Mouse (Mus musculus) liver, embryonic 16.5 days (tissue): ENCODE results near the gene Ankrd52. TPM values are rescaled to one million over a fixed set of nuclear protein-coding genes. Genes with fewer than 3 reads are reported as not detected.
A peak's percentile ranks its signal among the peaks of the same experiment; 100 is the strongest.

Experiments
- ATAC-seq: fragments of 200-750 bp; cut with Nextera tagmentation; 2 replicates; pipeline ENCODE4 v1.8.0; 2017; ENCODE audit warnings: low read depth, mild to moderate bottlenecking, moderate number of reproducible peaks, moderate library complexity
- H3K27ac ChIP-seq: fragments of 300-500 bp; sonication (generic); 2 replicates; pipeline ENCODE4 v1.5.1; 2014; ENCODE audit warnings: mild to moderate bottlenecking, low read length
- H3K27me3 ChIP-seq: fragments of 300-500 bp; sonication (generic); 2 replicates; pipeline ENCODE4 v1.6.1; 2014; ENCODE audit warnings: low read depth, low read length, mixed read lengths; ENCODE audit not compliant: control insufficient read depth, insufficient read depth
- H3K36me3 ChIP-seq: fragments of 300-500 bp; sonication (generic); 2 replicates; pipeline ENCODE4 v1.6.1; 2014; ENCODE audit warnings: mild to moderate bottlenecking; ENCODE audit not compliant: control insufficient read depth, insufficient read depth
- H3K4me1 ChIP-seq: fragments of 300-500 bp; sonication (generic); 2 replicates; pipeline ENCODE4 v1.6.1; 2014; ENCODE audit warnings: low read depth, low read length, mixed read lengths; ENCODE audit not compliant: control insufficient read depth
- H3K4me2 ChIP-seq: fragments of 300-500 bp; sonication (generic); 2 replicates; pipeline ENCODE4 v1.6.1; 2014; ENCODE audit warnings: low read depth, low read length, mixed read lengths
- H3K4me3 ChIP-seq: fragments of 300-500 bp; sonication (generic); 2 replicates; pipeline ENCODE4 v1.5.1; 2014; ENCODE audit warnings: low read depth, mild to moderate bottlenecking, low read length
- H3K9ac ChIP-seq: fragments of 300-500 bp; sonication (generic); 2 replicates; pipeline ENCODE4 v1.6.1; 2014; ENCODE audit warnings: low read depth, low read length
- H3K9me3 ChIP-seq: fragments of 300-500 bp; sonication (generic); replicated peaks from 2 replicates; pipeline ENCODE4 v1.6.1; 2016; ENCODE audit warnings: low read length; ENCODE audit not compliant: control insufficient read depth
- WGBS: fragments of 180-500 bp; shearing (Covaris S2); extraction: QIAGEN DNeasy Blood & Tissue Kit; methylation state at CpG from one replicate; pipeline ENCODE4 v1.1.7; 2014; ENCODE audit not compliant: insufficient replicate concordance; 5-methylcytosine and 5-hydroxymethylcytosine counted together
- polyA plus RNA-seq: library from polyadenylated mRNA; unstranded; fragments of >200 nt; fragmentation: Nextera tagmentation; extraction: Ambion mirVana; gene quantifications from 2 replicates; pipeline ENCODE4 v1.2.1, GENCODE M21; 2015

Gene Ankrd52
- polyA plus RNA-seq, 1 experiment from 2014 or later = 4.0 TPM

DNA sequence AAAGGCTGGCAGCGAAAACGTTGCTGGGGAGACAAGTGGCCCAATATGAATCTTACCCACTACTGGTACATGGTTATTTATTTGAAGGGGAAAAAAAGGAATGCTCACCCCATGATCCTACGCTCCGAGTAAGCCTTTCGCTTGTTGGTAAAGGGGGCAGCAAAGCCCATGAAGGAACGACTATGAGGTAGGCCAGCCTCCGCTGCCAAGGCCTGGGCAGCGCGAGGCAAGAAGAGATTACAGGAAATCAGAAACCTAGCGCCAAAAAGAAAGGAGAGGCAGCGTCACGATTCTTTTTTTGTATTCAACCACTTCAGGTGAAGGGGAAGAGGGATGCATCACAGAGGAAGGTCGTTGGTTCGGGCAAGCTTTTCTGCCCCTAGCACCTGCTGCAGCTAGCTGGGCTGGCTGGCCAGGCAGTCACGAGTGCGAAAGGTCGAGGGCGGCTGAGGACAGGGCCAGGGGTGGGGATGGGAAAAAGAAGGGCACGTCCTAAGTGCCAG, 9.0 kb upstream of the Ankrd52 start:
- 22% methylated on average over 19 of the region's 19 CpGs for WGBS
- Histone ChIP-seq H3K9me3 (no peaks in the 10 kb centered on the region), H3K4me1 (peaks cover 18% of the 10 kb centered on the region), H3K27ac (peak overlapping the region; percentile 90), H3K9ac (peak overlapping the region; percentile 82), H3K36me3 (peaks cover 8% of the 10 kb centered on the region), H3K4me2 (peak overlapping the region; percentile 97), H3K4me3 (peak overlapping the region; percentile 87), H3K27me3 (no peaks in the 10 kb centered on the region)
- ATAC-seq = no peak

DNA sequence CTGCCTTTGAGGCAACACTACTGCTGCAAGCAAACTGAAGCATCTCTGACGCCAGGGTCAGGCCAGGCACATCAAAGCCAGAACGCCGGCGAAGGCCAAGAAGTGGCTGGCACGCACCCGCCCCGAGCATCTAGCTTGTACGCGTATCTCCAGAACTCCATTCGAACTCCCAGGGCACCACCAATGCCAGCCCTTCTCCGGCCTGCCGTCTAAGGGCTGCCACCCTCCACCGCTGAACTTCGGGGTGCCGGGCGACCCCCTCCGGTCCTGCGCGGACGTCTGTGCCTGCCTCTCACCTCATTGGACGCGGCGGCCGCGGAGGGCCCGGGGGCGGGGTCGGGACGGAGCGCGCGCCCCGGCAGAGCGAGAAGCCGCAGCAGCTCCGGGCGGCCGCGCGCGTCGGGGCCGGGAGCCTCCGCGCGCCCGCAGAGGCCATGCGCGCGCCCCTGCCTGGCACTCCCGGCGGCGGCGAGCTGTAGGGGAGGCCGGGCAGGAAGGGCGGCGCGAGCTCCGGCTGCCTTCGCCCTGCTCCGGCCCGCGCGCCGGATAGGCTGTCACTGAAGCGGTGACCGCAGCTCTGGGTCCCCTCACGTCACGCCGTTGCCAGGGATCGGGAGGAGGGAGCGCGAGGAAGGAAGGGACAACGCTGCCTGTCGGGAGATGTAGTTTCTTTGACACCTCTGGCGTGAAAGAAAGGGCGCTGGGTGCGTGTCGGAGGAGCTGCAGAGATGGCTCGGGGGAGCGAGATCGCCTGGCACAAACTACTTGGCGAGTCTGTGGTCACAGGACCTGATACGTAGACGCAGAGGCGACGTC, 8.3 kb upstream of the Ankrd52 start, which contains the start of gene Coq10a:
Coq10a (minus strand) TSS at position 596 of the 816 bp plus-strand sequence.
- H3K9ac ChIP-seq = peak within 1 kb of the TSS; percentile 82
- H3K9me3 ChIP-seq = no peaks in the 10 kb centered on the region
- peak; percentile 87 for ATAC-seq
- under 1% methylated on average over 67 of the region's 87 CpGs for WGBS
- H3K36me3 ChIP-seq = peaks cover under 1% of the 10 kb centered on the region
- peak within 1 kb of the TSS; percentile 87 for H3K4me3 ChIP-seq
- H3K4me1 ChIP-seq = peaks cover 23% of the 10 kb centered on the region
- H3K27me3 ChIP-seq = no peaks in the 10 kb centered on the region
- H3K4me2 ChIP-seq = peak within 1 kb of the TSS; percentile 97
- H3K27ac ChIP-seq = peak within 1 kb of the TSS; percentile 90

DNA sequence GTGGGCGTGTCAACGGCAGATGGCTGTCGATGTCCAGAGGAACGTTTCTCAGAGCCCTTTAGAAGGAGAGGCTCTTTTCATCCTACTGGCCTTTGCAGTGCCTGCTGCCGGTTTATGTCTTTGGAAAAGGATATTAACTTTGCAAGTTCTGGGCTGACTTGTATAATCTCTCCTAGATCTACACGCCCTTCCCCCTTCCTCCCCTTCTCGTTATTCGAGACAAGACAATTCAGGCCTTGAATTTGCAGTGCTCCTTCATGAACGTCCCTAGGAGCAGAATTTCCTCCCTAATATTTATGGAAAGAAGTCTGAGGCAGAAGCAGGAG, 7.7 kb upstream of the Ankrd52 start:
- no peak for ATAC-seq
- WGBS = 2% methylated on average over 9 of the region's 9 CpGs
- H3K4me1 ChIP-seq = peaks cover 23% of the 10 kb centered on the region
- H3K9me3 ChIP-seq = no peaks in the 10 kb centered on the region
- H3K27ac ChIP-seq = peak overlapping the region; percentile 90
- H3K27me3 ChIP-seq = no peaks in the 10 kb centered on the region
- H3K4me3 ChIP-seq = peak overlapping the region; percentile 87
- H3K4me2 ChIP-seq = peak overlapping the region; percentile 97
- peak overlapping the region; percentile 82 for H3K9ac ChIP-seq
- no peaks in the 10 kb centered on the region for H3K36me3 ChIP-seq

DNA sequence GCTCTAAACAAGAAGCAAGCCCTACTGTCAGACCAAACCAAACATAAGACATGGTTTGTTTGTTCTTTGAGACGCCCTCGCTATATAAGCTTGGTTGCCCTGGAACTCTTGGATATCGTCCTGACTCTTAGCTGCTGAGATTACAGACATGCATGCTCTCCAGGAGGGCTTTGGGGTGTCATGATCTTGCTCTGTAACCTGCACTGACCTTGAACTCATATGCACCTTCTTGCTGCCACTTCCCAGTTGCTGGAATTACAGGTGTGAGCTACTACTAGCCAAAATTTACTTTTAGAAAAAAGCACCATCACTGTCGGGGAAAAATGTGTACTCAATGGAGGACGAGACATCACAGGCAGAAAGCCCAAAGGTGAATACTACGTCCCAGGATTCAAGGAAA, 7.3 kb upstream of the Ankrd52 start:
- ATAC-seq = no peak
- Histone ChIP-seq H3K9me3 (no peaks in the 10 kb centered on the region), H3K4me1 (peaks cover 23% of the 10 kb centered on the region), H3K36me3 (no peaks in the 10 kb centered on the region), H3K9ac (no peak overlapping the region; the same call in 1 of the 2 replicates), H3K4me2 (peak overlapping the region; percentile 97), H3K27me3 (no peaks in the 10 kb centered on the region), H3K4me3 (peak overlapping the region; percentile 87), H3K27ac (peak overlapping the region; percentile 90)
- WGBS = 66% methylated on average over 6 of the region's 6 CpGs

DNA sequence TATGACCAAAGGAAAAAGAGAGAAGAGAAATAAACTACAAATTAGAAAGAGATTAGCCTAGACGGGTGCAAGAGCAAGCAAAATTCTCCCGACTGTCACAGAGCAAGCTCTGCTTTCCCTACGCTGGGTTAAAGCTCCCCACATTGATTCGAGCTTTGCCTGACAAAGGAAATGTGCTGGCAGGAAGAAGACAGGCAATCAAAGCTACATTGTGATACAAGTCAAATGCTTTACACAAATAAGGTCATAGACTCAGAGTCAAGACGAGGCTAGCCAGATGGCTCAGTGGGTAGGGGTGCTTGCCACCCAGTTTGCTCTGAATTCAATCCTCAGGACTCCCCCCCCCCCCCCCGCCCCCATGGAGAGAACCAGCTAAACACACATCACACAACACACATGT, 6.9 kb upstream of the Ankrd52 start:
- WGBS = 66% methylated on average over 5 of the region's 6 CpGs
- H3K4me3 ChIP-seq = no peak overlapping the region
- no peak for ATAC-seq
- no peak overlapping the region for H3K9ac ChIP-seq
- H3K4me2 ChIP-seq = no peak overlapping the region
- H3K36me3 ChIP-seq = no peaks in the 10 kb centered on the region
- no peaks in the 10 kb centered on the region for H3K9me3 ChIP-seq
- H3K27ac ChIP-seq = no peak overlapping the region
- no peaks in the 10 kb centered on the region for H3K27me3 ChIP-seq
- peaks cover 23% of the 10 kb centered on the region for H3K4me1 ChIP-seq

DNA sequence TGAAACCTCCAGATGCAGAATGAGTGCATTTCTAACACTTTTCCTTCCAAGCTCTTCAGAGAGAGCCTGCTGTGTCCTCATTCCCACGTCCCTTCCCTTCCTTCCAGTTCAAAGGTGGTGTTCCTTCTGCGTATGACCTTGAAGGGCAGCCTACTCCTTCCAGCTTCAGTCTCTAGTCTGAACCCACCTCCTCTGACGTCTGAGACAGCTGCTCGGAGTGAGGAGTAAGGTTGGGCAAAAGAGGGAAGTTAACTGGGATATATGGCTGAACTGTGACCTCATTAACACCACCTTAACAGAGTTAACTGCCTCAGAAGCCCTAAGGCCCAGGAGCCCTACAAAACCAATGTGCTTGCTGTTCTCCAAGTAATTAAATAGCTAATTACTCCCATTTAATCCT, 6.3 kb upstream of the Ankrd52 start:
- no peaks in the 10 kb centered on the region for H3K36me3 ChIP-seq

DNA sequence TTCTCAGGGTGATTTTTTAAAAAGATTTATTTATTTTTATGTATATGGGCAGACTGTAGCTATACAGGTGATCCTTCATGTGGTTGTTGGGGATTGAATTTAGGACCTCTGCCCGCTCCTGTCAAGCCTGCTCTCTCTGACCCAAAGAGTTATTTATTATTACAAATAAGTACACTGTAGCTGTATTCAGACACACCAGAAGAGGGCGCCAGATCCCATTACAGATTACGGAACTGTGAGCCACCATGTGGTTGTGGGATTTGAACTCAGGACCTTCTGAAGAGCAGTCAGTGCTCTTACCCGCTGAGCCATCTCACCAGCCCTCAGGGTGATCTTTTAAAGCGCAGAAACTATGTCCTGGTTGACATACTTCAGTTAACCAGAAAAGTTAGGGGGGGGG, 4.8 kb upstream of the Ankrd52 start:
- Histone ChIP-seq H3K27ac (no peak overlapping the region), H3K27me3 (no peaks in the 10 kb centered on the region), H3K9me3 (no peaks in the 10 kb centered on the region), H3K4me1 (peaks cover 32% of the 10 kb centered on the region), H3K9ac (no peak overlapping the region), H3K4me3 (no peak overlapping the region), H3K4me2 (no peak overlapping the region), H3K36me3 (no peaks in the 10 kb centered on the region)
- 76% methylated on average over 5 of the region's 5 CpGs for WGBS
- no peak for ATAC-seq

More for the DNA sequence above, 6.3 kb upstream of the Ankrd52 start:
- Histone ChIP-seq H3K27ac (no peak overlapping the region), H3K9me3 (no peaks in the 10 kb centered on the region), H3K4me1 (peaks cover 23% of the 10 kb centered on the region), H3K27me3 (no peaks in the 10 kb centered on the region), H3K4me2 (no peak overlapping the region), H3K9ac (no peak overlapping the region), H3K4me3 (no peak overlapping the region)
- ATAC-seq = no peak
- WGBS = 49% methylated on average over 4 of the region's 4 CpGs

DNA sequence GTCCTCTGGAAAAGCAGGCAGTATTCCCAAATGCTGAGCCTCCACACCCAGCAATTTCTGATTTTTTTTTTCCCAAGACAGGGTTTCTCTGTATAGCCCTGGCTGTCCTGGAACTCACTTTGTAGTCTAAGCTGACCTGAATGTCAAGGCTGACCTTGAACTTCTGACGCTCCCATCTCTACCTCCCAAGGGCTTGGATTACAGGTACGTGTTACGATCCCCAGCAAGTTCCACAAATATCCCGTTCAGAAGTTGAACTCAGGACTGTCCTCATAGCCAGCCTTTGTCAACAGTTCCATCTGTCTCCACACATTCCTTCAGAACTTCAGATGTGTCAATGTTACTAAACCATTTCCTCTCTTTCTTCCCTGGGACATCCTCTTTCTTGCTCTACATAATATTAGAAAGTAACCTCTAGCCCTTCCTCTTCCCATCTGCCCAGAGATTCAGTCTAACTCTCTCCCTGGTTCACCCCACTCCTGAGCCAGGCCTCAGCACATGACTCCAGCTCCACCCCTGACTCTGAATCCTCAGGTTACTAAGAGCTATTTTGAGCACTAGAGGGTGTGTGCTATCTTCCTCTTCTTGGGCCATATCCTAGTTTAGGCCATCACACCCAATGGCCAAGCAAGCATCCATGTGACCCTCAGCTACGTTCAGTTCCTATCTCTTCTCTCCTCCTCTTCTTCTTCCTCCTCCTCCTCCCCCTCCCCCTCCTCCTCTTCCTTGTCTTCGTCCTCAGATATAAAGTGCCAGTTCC, 3.7 kb upstream of the Ankrd52 start:
- no peak overlapping the region for H3K9ac ChIP-seq
- no peak for ATAC-seq
- H3K9me3 ChIP-seq = no peaks in the 10 kb centered on the region
- H3K36me3 ChIP-seq = no peaks in the 10 kb centered on the region
- H3K4me3 ChIP-seq = no peak overlapping the region
- 47% methylated on average over 6 of the region's 6 CpGs for WGBS
- H3K4me1 ChIP-seq = peaks cover 34% of the 10 kb centered on the region
- H3K27me3 ChIP-seq = no peaks in the 10 kb centered on the region
- H3K4me2 ChIP-seq = no peak overlapping the region
- peak overlapping the region; percentile 42; the same call in 1 of the 2 replicates for H3K27ac ChIP-seq

DNA sequence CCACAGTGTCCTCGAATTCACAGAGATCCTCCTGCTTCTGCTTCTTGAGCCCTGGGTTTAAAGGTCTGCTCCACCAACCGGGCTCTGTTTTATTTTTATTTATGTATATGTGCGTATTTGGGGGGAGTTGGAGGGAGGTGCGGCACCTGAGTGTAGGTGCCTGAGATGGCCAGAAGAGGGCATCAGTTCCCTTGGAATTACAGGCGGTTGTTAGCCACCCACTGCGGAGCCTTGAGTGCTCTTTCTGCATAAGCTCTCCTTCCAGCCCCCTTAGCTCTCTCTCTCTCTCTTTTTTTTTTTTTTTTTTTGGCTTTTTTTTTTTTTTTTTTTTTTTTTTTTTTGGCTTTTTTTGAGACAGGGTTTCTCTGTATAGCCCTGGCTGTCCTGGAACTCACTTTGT, 2.5 kb upstream of the Ankrd52 start:
- Histone ChIP-seq H3K4me3 (no peak overlapping the region), H3K27me3 (no peaks in the 10 kb centered on the region), H3K4me2 (no peak overlapping the region), H3K9me3 (no peaks in the 10 kb centered on the region), H3K4me1 (peaks cover 37% of the 10 kb centered on the region), H3K9ac (no peak overlapping the region), H3K36me3 (no peaks in the 10 kb centered on the region), H3K27ac (no peak overlapping the region)
- ATAC-seq = no peak
- WGBS = 79% methylated on average over 6 of the region's 6 CpGs
